Mouse (Mus musculus): ENCODE measurements around the gene Zfp872. TPM values are rescaled to one million over a fixed set of nuclear protein-coding genes. Genes with fewer than 3 reads are reported as not detected.
"Not testable (repeated sequence)": the region's sequence is repeated elsewhere in the genome, so short reads cannot be mapped to it uniquely, and the experiment has no call there.

Gene Zfp872
- polyA plus RNA-seq, 1 experiment from 2014 or later, result 0.55 TPM

- no peak overlapping the region for H3K27ac ChIP-seq (replicated peaks; ENCODE audit: low read depth, low read length)
- no peaks in the 10 kb centered on the region for H3K9me3 ChIP-seq (ENCODE audit: control insufficient read depth, low read length)
- WGBS, result 65% methylated on average over 5 of the region's 8 CpGs
- DNase-seq (no peak), ATAC-seq (ENCODE audit: low FRiP score, low TSS enrichment) (no peak)
- no peak overlapping the region for H3K9ac ChIP-seq (replicated peaks; ENCODE audit: low read length)
- no peaks in the 10 kb centered on the region for H3K4me1 ChIP-seq (ENCODE audit: control insufficient read depth, insufficient read depth, low read length)
- H3K27me3 ChIP-seq (ENCODE audit: control insufficient read depth, insufficient read depth, low read length), result no peaks in the 10 kb centered on the region
- H3K4me2 ChIP-seq (ENCODE audit: low read length), result no peak overlapping the region
- H3K36me3 ChIP-seq (ENCODE audit: control insufficient read depth, insufficient read depth, low read length), result no peaks in the 10 kb centered on the region
- H3K4me3 ChIP-seq (replicated peaks; ENCODE audit: low read depth, low read length), result no peak overlapping the region
Observed at GRCm38 (mm10) chr9:22217858-22218493, 30.1 kb downstream of the Zfp872 start.

GRCm38 (mm10) chr9:22224066-22224465 is 36.2 kb downstream of the Zfp872 start:
- no peak overlapping the region for H3K4me3 ChIP-seq (replicated peaks; ENCODE audit: low read depth, low read length)
- ATAC-seq (ENCODE audit: low FRiP score, low TSS enrichment) (no peak), DNase-seq (no peak)
- H3K9me3 ChIP-seq (ENCODE audit: control insufficient read depth, low read length), result no peaks in the 10 kb centered on the region
- H3K9ac ChIP-seq (replicated peaks; ENCODE audit: low read length), result no peak overlapping the region
- 93% methylated on average over 4 of the region's 4 CpGs for WGBS
- H3K4me1 ChIP-seq (ENCODE audit: control insufficient read depth, insufficient read depth, low read length), result no peaks in the 10 kb centered on the region
- H3K36me3 ChIP-seq (ENCODE audit: control insufficient read depth, insufficient read depth, low read length), result no peaks in the 10 kb centered on the region
- no peaks in the 10 kb centered on the region for H3K27me3 ChIP-seq (ENCODE audit: control insufficient read depth, insufficient read depth, low read length)
- no peak overlapping the region for H3K27ac ChIP-seq (replicated peaks; ENCODE audit: low read depth, low read length)
- H3K4me2 ChIP-seq (ENCODE audit: low read length), result no peak overlapping the region

- DNase-seq (peak; percentile 75), ATAC-seq (ENCODE audit: low FRiP score, low TSS enrichment) (peak; percentile 64)
- WGBS, result 25% methylated on average over 17 of the region's 17 CpGs
Observed at GRCm38 (mm10) chr9:22224536-22225503, 36.9 kb downstream of the Zfp872 start.

GRCm38 (mm10) chr9:22225581-22226388 is 37.9 kb downstream of the Zfp872 start, which contains the start of gene Zfp809:
Gene Zfp809, plus strand, starts transcription at chr9:22225714.
- under 1% methylated on average over 35 of the region's 35 CpGs for WGBS
- no peaks in the 10 kb centered on the region for H3K36me3 ChIP-seq (ENCODE audit: control insufficient read depth, insufficient read depth, low read length)
- DNase-seq (peak; percentile 97), ATAC-seq (ENCODE audit: low FRiP score, low TSS enrichment) (peak; percentile 98)
- H3K27ac ChIP-seq (replicated peaks; ENCODE audit: low read depth, low read length), result peak within 1 kb of the TSS; percentile 80
- peak within 1 kb of the TSS; percentile 70 for H3K4me2 ChIP-seq (ENCODE audit: low read length)
- no peaks in the 10 kb centered on the region for H3K4me1 ChIP-seq (ENCODE audit: control insufficient read depth, insufficient read depth, low read length)
- peak within 1 kb of the TSS; percentile 73 for H3K4me3 ChIP-seq (replicated peaks; ENCODE audit: low read depth, low read length)
- H3K9ac ChIP-seq (replicated peaks; ENCODE audit: low read length), result peak within 1 kb of the TSS; percentile 57
- no peaks in the 10 kb centered on the region for H3K27me3 ChIP-seq (ENCODE audit: control insufficient read depth, insufficient read depth, low read length)
- no peaks in the 10 kb centered on the region for H3K9me3 ChIP-seq (ENCODE audit: control insufficient read depth, low read length)

More at GRCm38 (mm10) chr9:22224536-22225503, 36.9 kb downstream of the Zfp872 start:
- Histone ChIP-seq H3K4me1 (ENCODE audit: control insufficient read depth, insufficient read depth, low read length) (no peaks in the 10 kb centered on the region), H3K9me3 (ENCODE audit: control insufficient read depth, low read length) (no peaks in the 10 kb centered on the region), H3K27me3 (ENCODE audit: control insufficient read depth, insufficient read depth, low read length) (no peaks in the 10 kb centered on the region), H3K27ac (replicated peaks; ENCODE audit: low read depth, low read length) (no peak overlapping the region), H3K4me3 (replicated peaks; ENCODE audit: low read depth, low read length) (peak overlapping the region; percentile 73), H3K4me2 (ENCODE audit: low read length) (peak overlapping the region; percentile 70), H3K9ac (replicated peaks; ENCODE audit: low read length) (peak overlapping the region; percentile 57), H3K36me3 (ENCODE audit: control insufficient read depth, insufficient read depth, low read length) (no peaks in the 10 kb centered on the region)

- not testable (repeated sequence) for ATAC-seq (ENCODE audit: low FRiP score, low TSS enrichment); DNase-seq; H3K4me1 ChIP-seq (ENCODE audit: control insufficient read depth, insufficient read depth, low read length); H3K9ac ChIP-seq (replicated peaks; ENCODE audit: low read length); H3K9me3 ChIP-seq (ENCODE audit: control insufficient read depth, low read length); H3K27me3 ChIP-seq (ENCODE audit: control insufficient read depth, insufficient read depth, low read length); H3K36me3 ChIP-seq (ENCODE audit: control insufficient read depth, insufficient read depth, low read length); H3K27ac ChIP-seq (replicated peaks; ENCODE audit: low read depth, low read length)
- WGBS, result 71% methylated on average over 7 of the region's 7 CpGs
- Histone ChIP-seq H3K4me2 (ENCODE audit: low read length) (peak overlapping the region; percentile 70), H3K4me3 (replicated peaks; ENCODE audit: low read depth, low read length) (peak overlapping the region; percentile 73)
Observed at GRCm38 (mm10) chr9:22226389-22226673, 38.4 kb downstream of the Zfp872 start.

GRCm38 (mm10) chr9:22226846-22227245 is 39.0 kb downstream of the Zfp872 start:
- H3K27me3 ChIP-seq (ENCODE audit: control insufficient read depth, insufficient read depth, low read length), result no peaks in the 10 kb centered on the region
- H3K4me3 ChIP-seq (replicated peaks; ENCODE audit: low read depth, low read length), result no peak overlapping the region
- no peak for DNase-seq
- no peaks in the 10 kb centered on the region for H3K9me3 ChIP-seq (ENCODE audit: control insufficient read depth, low read length)
- no peaks in the 10 kb centered on the region for H3K4me1 ChIP-seq (ENCODE audit: control insufficient read depth, insufficient read depth, low read length)
- H3K4me2 ChIP-seq (ENCODE audit: low read length), result no peak overlapping the region
- H3K36me3 ChIP-seq (ENCODE audit: control insufficient read depth, insufficient read depth, low read length), result no peaks in the 10 kb centered on the region
- no peak overlapping the region for H3K9ac ChIP-seq (replicated peaks; ENCODE audit: low read length)
- H3K27ac ChIP-seq (replicated peaks; ENCODE audit: low read depth, low read length), result no peak overlapping the region
- ATAC-seq (ENCODE audit: low FRiP score, low TSS enrichment), result no peak
- WGBS, result 97% methylated on average over 15 of the region's 15 CpGs

- Histone ChIP-seq H3K27me3 (ENCODE audit: control insufficient read depth, insufficient read depth, low read length) (no peaks in the 10 kb centered on the region), H3K27ac (replicated peaks; ENCODE audit: low read depth, low read length) (no peak overlapping the region), H3K4me2 (ENCODE audit: low read length) (no peak overlapping the region), H3K9ac (replicated peaks; ENCODE audit: low read length) (no peak overlapping the region), H3K4me3 (replicated peaks; ENCODE audit: low read depth, low read length) (no peak overlapping the region), H3K4me1 (ENCODE audit: control insufficient read depth, insufficient read depth, low read length) (no peaks in the 10 kb centered on the region), H3K36me3 (ENCODE audit: control insufficient read depth, insufficient read depth, low read length) (no peaks in the 10 kb centered on the region), H3K9me3 (ENCODE audit: control insufficient read depth, low read length) (no peaks in the 10 kb centered on the region)
- WGBS, result 94% methylated on average over 7 of the region's 7 CpGs
- DNase-seq (no peak), ATAC-seq (ENCODE audit: low FRiP score, low TSS enrichment) (no peak)
Observed at GRCm38 (mm10) chr9:22229386-22230026, 41.6 kb downstream of the Zfp872 start.

- ATAC-seq (ENCODE audit: low FRiP score, low TSS enrichment) (no peak), DNase-seq (no peak)
- Histone ChIP-seq H3K4me2 (ENCODE audit: low read length) (no peak overlapping the region), H3K27me3 (ENCODE audit: control insufficient read depth, insufficient read depth, low read length) (no peaks in the 10 kb centered on the region), H3K36me3 (ENCODE audit: control insufficient read depth, insufficient read depth, low read length) (no peaks in the 10 kb centered on the region), H3K9ac (replicated peaks; ENCODE audit: low read length) (no peak overlapping the region), H3K9me3 (ENCODE audit: control insufficient read depth, low read length) (no peaks in the 10 kb centered on the region), H3K4me3 (replicated peaks; ENCODE audit: low read depth, low read length) (no peak overlapping the region), H3K27ac (replicated peaks; ENCODE audit: low read depth, low read length) (no peak overlapping the region), H3K4me1 (ENCODE audit: control insufficient read depth, insufficient read depth, low read length) (no peaks in the 10 kb centered on the region)
- 94% methylated on average over 3 of the region's 3 CpGs for WGBS
Observed at GRCm38 (mm10) chr9:22230061-22230460, 42.2 kb downstream of the Zfp872 start.
